Mouse (Mus musculus): ENCODE measurements around the gene Osbpl7. TPM values are rescaled to one million over a fixed set of nuclear protein-coding genes. Genes with fewer than 3 reads are reported as not detected.

The Osbpl7 gene
- total RNA-seq, 2 experiments from 2014 or later = 5.7 to 6.1 TPM

DNA sequence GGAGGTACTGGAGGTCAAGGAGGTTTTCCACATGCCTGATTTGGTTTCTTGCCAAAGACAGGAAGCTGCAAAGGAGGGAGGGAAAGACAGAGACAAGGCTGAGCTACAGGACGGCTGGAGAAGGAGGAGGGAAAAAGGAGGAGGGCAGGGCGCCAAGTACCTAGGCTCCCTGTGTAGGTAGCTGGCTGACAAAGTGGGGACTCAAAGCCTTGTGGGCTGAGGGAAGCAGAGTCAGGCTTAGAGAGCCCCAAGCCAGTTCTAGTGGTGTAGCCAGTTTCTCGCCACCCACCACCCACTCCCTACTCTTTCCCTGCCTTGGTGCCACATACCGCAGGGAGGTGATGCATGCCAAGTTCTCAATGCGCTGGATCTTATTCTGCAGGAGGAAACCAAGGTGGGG is 14.3 kb upstream of the Osbpl7 start:
- intact Hi-C loops (cut with DNase I) = no loop called here
- DNase-seq = no peak

DNA sequence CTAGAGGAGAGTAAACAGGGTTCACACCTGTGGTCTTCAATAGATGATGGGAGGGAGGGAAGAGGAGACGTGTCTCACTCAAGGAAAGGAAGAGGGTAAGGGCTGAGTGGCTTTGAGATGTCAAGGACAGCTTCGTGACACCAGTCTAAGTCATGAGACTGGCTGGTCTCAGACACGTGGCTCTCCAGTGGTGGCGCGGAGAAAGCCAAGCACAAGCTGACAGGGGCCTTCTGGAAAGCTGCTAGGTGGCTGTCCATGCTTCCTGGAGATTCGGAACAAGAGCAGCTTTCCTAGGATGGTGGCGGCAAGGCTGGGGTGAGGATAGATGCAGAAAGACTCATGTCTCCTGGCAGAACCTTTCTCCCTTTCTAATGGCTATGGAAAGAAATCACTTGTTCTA is 11.5 kb upstream of the Osbpl7 start:
- intact Hi-C loops (cut with DNase I) = no loop called here
- no peak for DNase-seq

DNA sequence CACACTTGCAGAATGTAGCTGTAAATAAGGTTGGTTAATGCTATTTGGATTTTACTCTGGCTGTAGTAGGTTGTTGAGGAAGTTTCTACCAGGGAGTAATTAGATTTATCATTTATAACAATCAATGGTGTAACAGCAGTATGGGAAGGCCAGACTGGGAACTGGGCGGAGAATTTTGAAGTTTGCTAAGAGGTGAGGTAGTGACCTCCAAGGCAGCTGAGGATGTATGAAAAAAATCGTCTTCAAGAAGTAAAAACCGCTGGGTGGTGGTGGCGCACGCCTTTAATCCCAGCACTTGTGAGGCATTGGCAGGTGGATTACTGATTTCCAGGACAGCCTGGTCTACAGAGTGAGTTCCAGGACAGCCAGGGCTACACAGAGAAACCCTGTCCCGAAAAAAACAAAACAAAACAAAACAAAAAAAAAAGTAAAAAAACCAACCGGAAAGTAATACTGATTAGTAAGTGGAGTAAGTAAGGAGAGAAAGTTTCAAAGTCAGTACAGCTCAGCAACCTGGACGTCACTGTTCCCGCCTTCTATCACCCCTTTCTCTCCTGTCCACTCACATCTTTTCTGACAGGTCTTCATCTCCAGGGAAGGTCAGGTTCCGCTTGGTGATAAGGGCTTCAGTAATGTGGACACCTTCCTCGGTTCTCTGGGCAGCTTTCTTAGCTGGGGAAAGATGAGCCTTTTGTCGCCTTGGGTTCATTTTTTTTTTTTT is 10.0 kb upstream of the Osbpl7 start:
- intact Hi-C loops (cut with DNase I) = no loop called here

DNA sequence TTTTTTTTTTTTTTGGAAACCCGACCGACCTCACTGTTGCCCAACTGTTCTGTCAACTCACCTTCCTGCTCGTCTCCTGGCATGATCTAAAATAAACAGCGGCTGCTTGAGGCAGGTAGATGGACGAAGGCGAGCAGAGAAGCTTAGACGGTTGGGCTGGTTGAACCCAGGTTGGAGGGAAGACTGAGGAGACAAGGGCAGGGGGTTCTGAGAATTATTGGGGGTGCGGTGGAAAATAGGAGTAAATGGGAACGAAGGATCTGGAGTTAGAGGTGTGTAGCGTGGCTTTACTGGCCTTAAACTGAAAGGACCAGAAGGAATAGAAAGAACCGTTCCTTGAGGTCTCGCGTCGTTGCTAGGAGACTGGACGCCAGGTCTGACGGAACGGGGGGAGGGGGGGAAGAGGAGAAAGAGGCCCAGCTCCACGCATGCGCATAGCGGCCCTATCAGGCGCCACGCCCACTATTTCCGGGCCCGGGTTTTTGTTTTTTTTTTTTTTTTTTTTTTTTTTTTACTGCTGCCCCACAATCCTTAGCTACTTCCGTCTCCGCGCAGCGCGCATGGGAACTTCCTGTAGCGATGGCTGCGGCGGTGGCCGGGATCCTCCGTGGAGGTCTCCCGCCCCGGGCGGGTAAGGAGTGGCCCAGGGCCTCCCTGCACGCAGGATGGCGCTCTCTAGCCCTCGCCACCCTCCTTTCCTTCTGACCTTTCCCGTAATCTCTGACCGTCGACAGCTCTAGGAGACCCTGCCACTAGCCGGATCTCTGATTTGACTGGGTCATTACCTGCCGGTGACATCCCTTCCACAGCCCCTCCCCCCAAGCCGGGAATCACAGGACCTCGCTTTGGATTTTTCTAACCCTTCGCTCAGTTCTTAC is 9.2 kb upstream of the Osbpl7 start, which contains the start of the genes Lrrc46 and Mrpl10:
Lrrc46 (minus strand) TSS at position 386 of the 878 bp plus-strand sequence.
Mrpl10 (plus strand) TSS at position 539 of the 878 bp plus-strand sequence.
- intact Hi-C loops (cut with DNase I) = no loop called here
- peak; percentile 91 for DNase-seq

More for the DNA sequence above, 10.0 kb upstream of the Osbpl7 start:
- DNase-seq = no peak

DNA sequence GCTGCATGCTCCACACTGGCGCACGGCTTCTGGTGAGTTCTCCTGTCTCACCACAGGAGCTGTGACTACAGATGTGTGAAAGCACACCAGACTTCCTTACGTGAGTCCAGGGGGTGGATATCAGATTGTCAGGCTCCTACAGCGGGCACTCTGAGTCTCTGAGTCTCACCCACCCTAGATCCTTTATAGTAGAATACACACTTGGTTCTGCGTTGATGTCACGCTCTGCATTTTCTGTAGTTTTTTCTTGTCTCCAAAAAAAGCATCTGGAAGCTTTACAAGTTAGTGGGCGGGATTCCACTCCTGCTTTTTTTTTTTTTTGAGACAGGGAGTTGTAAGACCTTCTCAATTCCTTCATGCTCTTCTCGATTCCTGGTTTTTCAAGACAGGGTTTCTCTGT is 5.5 kb upstream of the Osbpl7 start:
- intact Hi-C loops (cut with DNase I) = no loop called here
- DNase-seq = no peak

DNA sequence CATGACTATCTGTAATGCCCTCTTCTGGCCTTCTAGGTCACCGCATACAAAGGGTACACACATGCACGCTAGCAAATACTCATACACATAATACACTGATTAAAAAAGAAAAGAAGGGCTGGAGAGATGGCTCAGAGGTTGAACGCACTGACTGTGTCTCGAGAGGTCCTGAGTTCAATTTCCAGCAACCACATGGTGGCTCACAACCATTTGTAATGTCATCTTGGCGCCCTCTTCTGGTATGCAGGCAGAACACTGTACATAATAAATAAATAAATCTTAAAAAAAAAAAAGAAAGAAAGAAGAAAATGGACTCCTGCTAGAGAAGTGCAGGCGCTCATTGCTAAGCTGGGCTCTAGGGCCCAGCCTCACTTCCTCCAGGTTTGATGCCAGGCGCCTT is 4.6 kb upstream of the Osbpl7 start:
- intact Hi-C loops (cut with DNase I) = no loop called here
- no peak for DNase-seq

DNA sequence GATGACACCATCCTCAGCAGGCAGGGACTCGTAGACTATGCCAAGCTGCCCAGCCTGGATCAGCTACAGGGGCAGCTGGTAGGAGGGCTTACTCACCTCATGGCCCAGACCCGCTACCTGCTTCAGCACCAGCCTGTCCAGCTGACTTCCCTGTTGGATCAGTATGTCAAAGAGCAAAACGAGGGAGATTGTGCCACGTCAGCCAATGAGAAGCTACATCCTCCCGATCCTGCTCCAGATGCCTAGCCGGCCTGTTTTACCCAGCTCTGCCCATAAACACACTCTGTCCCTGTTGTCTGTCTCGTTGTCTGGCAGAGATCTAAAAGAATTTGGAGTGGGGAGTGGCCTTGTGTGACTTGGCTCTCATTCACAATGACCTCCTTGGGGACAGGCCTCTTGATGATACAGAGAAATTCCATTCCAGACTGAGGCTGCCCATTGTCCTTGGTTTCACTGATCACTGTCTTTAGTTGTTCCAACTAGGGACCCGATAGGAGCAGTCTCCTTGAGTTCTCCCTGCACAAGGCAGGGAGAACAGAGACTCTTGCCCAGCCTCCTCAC is 2.3 kb upstream of the Osbpl7 start:
- DNase-seq = no peak
- intact Hi-C loops (cut with DNase I) = no loop called here

DNA sequence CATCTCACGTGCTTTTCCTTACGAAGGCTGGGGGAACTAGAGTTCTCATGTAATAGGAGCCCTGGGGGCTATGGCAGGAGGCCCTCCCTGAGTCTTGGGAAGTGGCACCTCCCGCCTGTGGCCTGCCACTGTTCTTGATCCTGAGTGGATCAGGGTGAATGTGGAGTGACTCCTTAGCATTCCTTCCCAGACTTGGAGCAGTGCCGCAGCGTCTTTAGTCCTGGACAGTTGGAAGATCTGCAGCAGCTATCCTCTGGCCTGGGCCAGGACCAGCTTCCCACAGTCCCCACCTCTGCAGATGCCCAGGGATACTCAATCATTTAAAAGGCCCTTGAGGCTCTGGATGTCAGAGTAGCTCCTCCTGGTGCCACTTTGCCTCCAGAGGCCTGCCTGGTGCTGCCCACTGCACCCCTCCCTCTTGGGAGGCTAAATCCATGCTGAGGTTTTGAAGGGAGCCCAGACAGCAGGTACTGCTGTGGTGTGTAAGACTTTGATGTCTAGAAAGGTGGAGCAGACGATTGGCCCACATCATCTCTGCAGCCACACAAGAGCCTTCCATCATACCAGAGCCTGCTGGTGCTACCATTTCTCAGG is 839 bp upstream of the Osbpl7 start:
- intact Hi-C loops (cut with DNase I) = no loop called here
- DNase-seq = no peak

DNA sequence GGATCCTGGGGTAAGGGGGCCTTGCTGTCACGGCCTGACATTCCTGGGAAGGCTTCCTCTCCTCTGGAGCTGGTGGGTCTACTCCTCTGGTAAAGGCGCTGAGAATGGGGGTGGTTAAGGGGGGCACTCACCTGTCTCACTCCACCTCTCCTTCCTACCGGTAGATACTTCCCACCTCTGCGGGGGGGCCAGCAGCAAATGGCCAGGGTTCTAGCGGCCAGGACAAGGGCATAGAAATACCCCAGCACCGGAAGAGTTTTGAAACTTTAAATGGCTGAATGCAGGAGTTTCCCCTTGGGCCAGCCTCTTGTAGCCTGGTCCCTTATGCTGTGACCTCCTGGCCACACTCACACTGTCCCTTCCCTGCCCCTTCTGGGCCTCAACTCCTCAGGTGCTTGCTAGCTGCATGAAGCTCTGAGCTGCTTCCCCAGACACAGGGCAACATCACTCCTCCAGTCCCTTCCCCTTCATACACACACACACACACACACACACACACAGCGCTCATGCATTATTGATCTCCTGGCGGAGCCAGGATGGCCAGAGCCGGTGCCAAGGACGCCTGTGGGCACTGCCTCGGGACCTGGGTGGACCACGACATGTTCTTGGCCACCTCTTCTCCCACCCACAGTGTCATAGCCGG is 637 bp downstream of the Osbpl7 start:
- no peak for DNase-seq
- intact Hi-C loops (cut with DNase I) = no loop called here

DNA sequence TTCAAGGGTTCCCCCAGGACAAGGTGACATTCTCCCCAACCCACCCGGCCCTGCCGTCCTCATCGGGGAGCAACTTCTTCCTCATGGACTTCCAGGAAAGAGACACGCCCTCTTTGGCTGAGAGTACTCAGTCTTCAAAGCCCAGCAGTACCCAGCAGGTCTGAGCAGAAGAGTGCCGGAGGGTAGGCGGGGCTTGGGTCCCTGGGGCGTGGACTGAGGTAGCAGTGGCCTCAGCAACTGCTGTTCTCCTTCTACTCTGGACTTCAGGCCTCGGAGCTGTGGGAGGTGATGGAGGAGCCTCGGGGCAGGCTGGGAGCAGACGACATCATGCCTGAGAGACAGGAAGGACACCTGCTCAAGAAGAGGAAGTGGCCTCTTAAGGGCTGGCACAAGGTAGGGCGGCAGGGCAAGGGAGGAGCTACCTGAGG is 1.8 kb downstream of the Osbpl7 start:
- intact Hi-C loops (cut with DNase I) = no loop called here
- no peak for DNase-seq

DNA sequence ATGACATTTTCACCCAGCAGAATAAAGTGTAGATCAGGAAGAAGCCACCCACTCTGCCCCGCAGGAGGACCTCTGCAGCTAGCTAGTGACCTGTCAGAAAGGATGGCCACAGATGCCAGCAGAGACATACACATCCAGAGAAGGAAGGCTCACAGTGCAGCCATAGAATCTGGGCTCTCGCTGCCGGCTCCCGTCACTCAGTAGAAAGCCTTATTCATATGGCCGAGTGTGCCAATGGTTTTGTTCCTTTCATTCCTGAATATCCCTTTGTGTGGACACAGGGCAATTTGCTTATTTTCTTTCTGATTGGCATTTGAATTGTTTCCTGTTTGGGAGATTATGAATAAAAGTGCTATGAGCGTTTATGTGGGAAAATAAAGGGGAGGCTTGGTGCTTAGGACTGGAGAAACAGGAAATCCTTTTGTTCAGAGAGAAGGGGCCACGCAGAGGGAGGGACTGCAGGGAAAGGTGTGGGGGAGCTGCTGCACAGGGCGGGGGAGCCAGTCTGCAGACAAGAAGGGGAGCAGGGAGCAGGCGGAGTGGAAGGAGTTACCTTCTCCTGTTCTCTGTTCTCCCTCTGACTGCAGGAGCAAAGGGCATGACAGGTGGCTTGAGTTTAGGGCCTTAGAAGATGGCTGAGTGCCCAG is 13.0 kb downstream of the Osbpl7 start:
- intact Hi-C loops (cut with DNase I) = no loop called here
- DNase-seq = no peak

DNA sequence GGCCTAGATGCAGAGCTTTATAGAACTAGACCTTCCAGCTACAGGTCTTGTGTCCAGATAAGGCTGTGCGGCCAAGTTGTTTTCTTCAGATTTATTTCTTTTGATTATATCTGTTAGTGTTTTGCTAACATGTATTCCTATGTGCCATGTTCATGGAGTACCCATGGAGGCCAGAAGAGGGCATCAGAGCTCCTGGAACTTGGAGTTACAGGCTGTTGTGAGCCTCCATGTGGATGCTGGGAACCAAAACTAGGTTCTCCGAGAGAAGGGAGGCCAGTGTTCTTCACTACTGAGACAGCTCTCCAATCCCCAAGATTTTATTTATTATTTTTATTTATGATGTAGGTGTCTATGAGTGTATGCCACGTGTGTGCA is 13.5 kb downstream of the Osbpl7 start:
- DNase-seq = no peak
- intact Hi-C loops (cut with DNase I) = no loop called here

DNA sequence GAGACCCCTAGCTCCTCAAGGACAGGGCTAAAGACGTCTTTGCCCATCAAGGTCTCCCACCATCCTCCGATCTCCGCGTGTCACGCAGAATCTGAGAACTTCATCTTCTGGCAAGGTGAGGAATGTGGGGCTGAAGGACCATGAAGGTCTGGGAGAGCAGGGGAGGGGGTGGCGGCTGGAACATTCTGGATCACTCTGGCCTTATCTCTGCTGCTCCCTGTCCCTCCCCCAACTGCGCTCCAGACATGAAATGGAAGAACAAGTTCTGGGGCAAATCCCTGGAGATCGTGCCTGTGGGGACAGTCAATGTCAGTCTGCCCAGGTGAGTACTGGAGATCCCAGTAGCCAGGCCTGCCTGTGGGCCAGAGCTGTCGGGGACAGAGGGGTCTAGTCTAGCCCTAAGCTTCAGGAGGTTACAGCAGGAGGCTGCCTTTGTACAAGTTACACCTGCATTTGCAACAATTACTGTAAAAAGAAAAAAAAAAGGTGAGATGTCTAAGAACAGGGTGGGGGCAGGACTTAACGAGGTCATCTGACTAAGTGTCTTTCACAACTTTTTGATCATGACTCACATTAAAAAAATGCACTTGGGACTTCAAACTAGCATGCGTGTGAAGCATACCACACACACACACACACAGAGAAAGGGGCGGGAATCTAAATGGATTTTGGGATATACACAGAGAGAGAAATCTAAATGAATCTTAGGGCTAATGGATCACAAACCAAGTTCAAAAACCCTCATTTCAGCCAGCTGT is 15.3 kb downstream of the Osbpl7 start:
- DNase-seq = no peak
- intact Hi-C loops (cut with DNase I) = no loop called here

DNA sequence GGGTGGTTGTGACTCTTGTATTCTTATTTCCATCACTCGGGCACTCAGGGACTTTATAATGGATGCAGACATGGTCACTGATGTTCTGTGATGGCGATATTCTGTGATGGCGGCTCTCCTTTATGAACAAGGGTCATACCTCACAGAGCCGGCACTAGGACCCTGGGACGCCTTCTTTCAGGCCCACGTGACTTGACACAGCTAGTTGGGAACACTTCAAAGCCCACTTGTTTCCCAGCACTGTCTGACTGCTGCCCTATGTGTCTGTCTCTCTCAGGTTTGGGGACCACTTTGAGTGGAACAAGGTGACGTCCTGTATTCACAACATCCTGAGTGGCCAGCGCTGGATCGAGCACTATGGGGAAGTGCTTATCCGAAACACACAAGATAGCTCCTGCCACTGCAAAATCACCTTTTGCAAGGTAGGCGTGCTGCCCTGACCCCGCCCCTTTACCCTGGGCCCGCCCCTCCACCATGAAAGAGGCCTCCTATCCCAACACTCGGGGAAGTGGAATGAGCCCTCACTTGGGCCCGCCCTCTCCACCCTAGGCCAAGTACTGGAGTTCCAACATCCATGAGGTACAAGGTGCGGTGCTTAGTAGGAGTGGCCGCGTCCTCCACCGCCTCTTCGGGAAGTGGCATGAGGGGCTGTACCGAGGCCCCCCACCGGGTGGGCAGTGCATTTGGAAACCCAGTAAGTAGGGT is 16.4 kb downstream of the Osbpl7 start:
- intact Hi-C loops (cut with DNase I) = no loop called here

DNA sequence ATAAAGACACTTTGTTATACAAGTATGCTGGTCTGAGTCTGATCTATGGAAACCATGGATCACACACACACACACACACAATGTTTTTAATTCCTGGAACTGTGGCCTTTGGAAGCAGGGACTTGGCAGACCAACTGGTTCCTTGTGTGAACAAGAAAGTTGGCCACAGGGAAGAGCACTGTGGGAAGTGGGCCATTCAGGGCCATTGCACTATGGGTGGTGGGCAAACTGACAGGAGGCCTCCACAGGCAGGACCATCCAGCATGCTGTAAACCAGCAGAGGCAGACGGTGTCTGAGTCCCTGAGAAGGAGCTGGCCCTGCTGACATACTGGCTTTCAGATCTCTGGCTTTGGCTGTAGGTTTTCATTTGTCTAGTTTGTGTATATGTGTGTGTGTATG is 18.9 kb downstream of the Osbpl7 start:
- DNase-seq = no peak
- intact Hi-C loops (cut with DNase I) = no loop called here

More for the DNA sequence above, 16.4 kb downstream of the Osbpl7 start:
- no peak for DNase-seq

DNA sequence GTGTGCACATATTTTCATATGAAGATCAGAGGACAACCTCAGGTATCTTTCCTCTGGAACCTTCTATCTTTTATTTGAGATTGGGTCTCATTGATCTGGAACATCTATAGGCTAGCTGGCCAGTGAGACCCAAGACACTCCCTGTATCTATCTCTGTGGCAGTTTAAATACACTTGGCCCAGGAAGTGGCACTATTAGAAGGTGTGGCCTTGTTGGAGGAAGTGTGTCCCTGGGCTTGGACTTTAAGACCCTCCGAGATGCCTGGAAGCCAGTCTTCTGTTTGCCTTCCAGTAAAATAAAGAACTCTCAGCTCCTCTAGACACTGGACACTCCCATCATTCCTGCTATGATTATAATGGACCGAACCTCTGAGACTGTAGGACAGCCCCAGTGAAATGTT is 19.3 kb downstream of the Osbpl7 start:
- intact Hi-C loops (cut with DNase I) = loop anchor here (10.0 kb wide), 1 partner anchor 255 kb away; no protein-coding TSS in a partner anchor
- DNase-seq = no peak

DNA sequence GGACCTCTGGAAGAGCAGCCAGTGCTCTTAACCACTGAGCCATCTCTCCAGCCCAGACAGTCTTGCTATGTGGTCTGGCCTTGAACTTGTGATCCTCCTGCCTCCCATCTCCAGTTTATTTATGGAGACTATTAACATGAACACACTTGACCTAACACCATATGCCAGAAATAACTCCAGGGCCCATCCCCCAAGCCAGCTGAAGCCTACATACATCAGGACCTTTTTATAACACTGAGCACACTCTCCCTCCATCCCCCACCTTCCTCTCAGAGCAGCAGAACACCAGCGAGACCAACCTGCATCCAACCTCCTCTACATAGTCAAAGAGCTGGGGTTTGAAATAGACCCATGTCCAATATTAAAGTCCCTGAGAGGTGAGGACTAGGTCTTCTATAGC is 20.7 kb downstream of the Osbpl7 start:
- intact Hi-C loops (cut with DNase I) = loop anchor here (10.0 kb wide), 1 partner anchor 254 kb away; no protein-coding TSS in a partner anchor
- peak; percentile 63 to 77 for DNase-seq

DNA sequence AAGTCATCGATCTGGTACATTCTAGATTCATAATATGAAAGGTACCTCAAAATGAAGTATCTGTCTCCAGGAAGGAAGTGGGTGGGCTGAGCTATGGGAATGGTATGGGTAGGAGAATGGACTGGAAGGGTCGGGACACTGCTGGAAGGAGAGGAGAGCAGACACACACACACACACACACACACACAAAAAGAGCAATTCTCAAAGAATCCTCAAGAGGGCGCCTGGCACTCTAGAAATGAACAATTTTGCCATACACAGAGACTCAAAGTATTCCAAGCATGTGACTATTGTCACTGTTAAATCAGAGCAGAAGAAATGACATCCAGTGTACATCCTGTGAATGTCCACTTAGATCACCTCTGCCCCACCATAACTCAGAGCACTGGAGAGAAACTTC is 22.1 kb downstream of the Osbpl7 start:
- peak; percentile 56 to 75 for DNase-seq
- intact Hi-C loops (cut with DNase I) = loop anchor here (2.0 to 10.0 kb wide), 3 partner anchors 74 to 252 kb away; no protein-coding TSS in a partner anchor

DNA sequence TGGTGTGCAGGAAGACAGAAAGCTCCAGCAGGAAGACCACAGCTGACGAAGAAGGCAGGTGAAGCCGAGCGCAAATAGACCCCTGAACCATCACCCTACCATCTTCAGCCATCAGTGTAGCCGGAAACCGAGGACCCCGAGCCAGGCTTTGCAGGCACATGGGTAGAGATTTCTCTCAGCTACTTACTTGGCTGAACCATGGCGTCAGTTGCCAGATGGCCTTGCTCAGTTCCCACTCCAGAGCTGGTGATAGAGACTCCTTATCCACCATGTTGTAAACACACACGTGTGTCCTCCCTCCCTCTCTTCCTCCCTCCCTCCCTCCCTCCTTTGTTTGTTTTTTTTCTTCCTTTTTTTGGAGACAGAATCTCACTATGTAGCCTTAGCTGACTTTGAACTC is 23.8 kb downstream of the Osbpl7 start:
- DNase-seq = no peak
- intact Hi-C loops (cut with DNase I) = loop anchor here (10.0 kb wide), 1 partner anchor 251 kb away; no protein-coding TSS in a partner anchor
